Mouse (Mus musculus) ES-Bruce4 (cell line): ENCODE data around the gene Gm382.

ENCODE experiments used
- CTCF ChIP-seq: IDR thresholded peaks from one replicate; pipeline ENCODE4 v1.8.1; 2011; ENCODE audit warnings: low read depth, low read length
- EP300 ChIP-seq: IDR thresholded peaks from 2 replicates; pipeline ENCODE4 v1.6.1; 2011; ENCODE audit warnings: low read depth, low read length; ENCODE audit not compliant: insufficient read depth

DNA sequence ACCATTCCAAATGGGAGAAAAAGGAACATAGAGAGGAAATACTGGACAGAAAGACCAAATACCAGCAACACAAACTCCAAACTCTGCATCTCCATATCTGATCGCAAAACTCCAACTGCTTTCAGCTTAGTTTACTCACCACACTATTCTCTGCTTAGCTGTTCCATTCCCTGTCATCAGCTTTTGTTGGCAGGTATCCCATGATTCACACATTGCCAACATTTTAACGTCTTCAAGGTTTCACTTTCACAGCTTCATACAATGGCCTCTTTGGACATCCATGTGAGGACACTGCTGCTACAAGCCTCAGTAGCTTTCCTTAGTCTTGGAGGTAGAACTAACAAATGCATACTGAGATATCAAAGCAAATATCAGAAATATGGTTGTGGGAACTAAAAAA lies 64.6 kb downstream of the Gm382 start:
- TF ChIP-seq CTCF (no peak), EP300 (no peak)
